Mouse (Mus musculus) ES-E14 (cell line): ENCODE measurements around the gene Zfyve1.

Experiments used
- HCFC1 ChIP-seq: IDR thresholded peaks from 2 replicates; pipeline ENCODE4 v1.6.1; 2012; ENCODE audit warnings: low read length, inconsistent platforms, borderline replicate concordance; ENCODE audit not compliant: insufficient read depth
- MAFK ChIP-seq: IDR thresholded peaks from 2 replicates; pipeline ENCODE4 v1.6.1; 2014; ENCODE audit warnings: mild to moderate bottlenecking, low read depth, low read length, inconsistent platforms; ENCODE audit not compliant: insufficient read depth
- ZC3H11A ChIP-seq: IDR thresholded peaks from 2 replicates; pipeline ENCODE4 v1.6.1; 2012; ENCODE audit warnings: low read depth, mild to moderate bottlenecking, inconsistent platforms, low read length, borderline replicate concordance
- ZNF384 ChIP-seq: IDR thresholded peaks from 2 replicates; pipeline ENCODE4 v1.6.1; 2012; ENCODE audit warnings: low read depth, low read length, inconsistent platforms

DNA sequence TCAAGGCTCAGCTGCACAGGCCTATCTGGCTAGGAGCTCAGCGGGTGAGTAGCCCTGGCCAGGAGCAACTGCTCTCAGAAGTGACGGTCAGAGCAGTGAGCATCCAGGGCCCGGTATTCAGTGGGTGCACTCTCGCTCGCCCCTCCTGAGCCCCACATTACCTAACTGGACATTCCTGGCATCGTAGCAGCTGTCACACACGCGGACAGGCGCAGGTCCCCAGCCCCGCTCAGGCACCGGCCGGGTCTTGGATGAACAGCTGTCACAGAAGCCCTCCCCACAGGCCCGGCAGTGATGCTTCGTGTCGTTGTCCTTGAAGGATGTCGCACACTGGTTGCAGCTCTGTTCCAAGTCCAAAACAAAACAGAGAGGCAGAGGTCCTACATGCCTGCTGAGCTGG is 45.7 kb downstream of the Zfyve1 start:
- TF ChIP-seq HCFC1 (no peak), MAFK (no peak), ZNF384 (no peak), ZC3H11A (no peak)
